Mouse (Mus musculus) megakaryocyte, embryonic 14.5 days (primary cell): Measurements from ENCODE around the gene Olfr784.

Source experiments
- FLI1 ChIP-seq: IDR thresholded peaks from 2 replicates; pipeline ENCODE4 v1.6.1; 2012; ENCODE audit warnings: low read length, inconsistent platforms, mixed read lengths
- GATA1 ChIP-seq: IDR thresholded peaks from 3 replicates; pipeline ENCODE4 v1.6.1; 2012; ENCODE audit warnings: mixed read lengths, low read length, inconsistent platforms, borderline replicate concordance

GRCm38 (mm10) chr10:129383783-129384182 lies at the start of gene Olfr784:
- TF ChIP-seq FLI1 (no peak), GATA1 (no peak)
